Mouse (Mus musculus): ENCODE measurements around the gene Slc22a23. TPM values are rescaled to one million over a fixed set of nuclear protein-coding genes. Genes with fewer than 3 reads are reported as not detected.

Gene Slc22a23
- polyA plus RNA-seq, 1 experiment from 2014 or later: 7.8 TPM

DNA sequence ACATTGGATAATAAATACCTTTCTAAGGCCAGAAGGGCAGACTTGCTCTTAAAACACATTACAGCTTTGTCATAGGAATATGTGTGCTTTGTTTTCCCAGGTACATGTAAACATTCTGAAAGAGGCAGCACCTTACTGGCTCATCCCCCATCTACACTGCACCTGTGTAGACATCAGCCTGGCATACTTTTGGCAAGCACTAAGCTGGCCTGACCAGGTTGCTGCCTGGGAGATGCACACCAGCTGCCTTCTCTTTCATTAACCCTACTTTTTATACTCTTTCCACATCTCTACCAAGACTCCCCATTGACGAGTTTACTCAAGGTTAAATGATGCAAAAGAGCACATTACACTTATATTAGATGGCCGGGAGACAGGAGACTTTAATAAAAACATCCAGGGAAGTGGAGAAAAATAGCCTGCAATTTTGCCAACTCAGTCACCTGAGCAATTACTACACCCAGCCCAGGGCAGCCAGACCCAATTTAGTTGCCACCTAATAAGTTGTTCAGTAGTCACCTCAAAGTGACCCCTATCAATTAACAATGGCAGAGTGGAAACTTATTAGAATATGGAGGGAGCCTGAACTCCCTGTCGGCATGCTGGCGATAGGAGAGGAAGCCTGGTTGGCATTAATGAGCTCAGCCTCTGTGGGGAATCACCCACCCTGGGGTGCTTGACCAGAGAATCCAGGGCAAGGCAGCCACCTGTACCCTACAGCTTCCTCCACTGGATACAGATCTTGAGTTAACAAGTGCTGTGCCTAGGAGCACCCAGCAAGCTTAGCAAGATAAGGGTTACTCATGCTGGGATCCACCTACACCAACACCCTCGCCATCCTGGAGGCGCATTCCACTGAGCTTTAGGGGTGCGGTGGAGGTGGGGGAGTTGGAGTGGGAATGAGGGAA is 37.0 kb downstream of the Slc22a23 start:
- Histone ChIP-seq H3K4me1 (ENCODE audit: control insufficient read depth in 2 of 2, insufficient read depth in 2 of 2, low read length in 2 of 2) (peaks cover 2 to 3% of the 10 kb centered on the region in 2 experiments; a peak in 1 of 4 replicates), H3K27me3 (ENCODE audit: control insufficient read depth, insufficient read depth, low read length) (no peaks in the 10 kb centered on the region), H3K4me3 (ENCODE audit: control insufficient read depth in 1 of 2, insufficient read depth in 1 of 2, low read depth in 1 of 2, low read length in 2 of 2) (no peak overlapping the region), H3K4me2 (ENCODE audit: low read length) (no peak overlapping the region), H3K36me3 (ENCODE audit: control insufficient read depth, insufficient read depth, low read length) (no peaks in the 10 kb centered on the region), H3K9me3 (ENCODE audit: control insufficient read depth, low read length) (no peaks in the 10 kb centered on the region), H3K27ac (replicated peaks in 1 of 2; ENCODE audit: control insufficient read depth in 1 of 2, insufficient read depth in 1 of 2, low read depth in 2 of 2, low read length in 2 of 2) (no peak overlapping the region), H3K9ac (ENCODE audit: low read length) (no peak overlapping the region)
- no peak for ATAC-seq (ENCODE audit: insufficient number of reproducible peaks, insufficient read depth, low FRiP score, low read depth)
- 70% methylated on average over 7 of the region's 7 CpGs for WGBS

DNA sequence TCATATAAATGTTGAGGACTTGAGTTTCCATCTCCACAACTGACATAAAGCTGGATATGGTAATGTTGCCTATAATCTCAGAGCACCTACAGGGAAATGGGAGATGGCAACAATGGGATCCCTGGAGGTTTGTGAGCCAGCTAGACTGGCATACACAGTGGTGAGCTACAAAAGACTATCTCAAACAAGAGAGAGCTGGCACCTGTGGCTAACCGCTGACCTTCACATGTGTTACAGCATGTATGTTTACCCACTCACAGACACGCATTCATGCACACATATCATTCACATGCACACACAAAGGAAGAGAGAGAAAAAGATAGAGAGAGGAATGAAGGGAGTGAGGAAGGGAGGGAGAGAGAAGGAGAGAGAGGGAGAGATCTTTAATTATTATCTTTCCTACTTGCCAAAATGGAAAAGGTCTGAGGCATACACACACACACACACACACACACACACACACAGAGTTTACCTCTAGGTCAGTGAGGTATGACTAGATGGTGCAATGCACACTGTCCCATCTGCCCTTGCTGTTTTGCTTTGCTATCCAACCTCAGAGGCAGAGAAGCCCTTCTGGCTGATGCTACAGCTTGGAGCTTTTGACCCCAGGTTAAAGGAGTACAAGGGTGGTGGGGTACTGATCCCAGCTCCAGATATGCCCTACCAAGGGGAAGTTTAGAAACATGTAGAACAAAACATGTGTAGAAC is 38.9 kb downstream of the Slc22a23 start:
- Histone ChIP-seq H3K9me3 (ENCODE audit: control insufficient read depth, low read length) (no peaks in the 10 kb centered on the region), H3K4me3 (ENCODE audit: control insufficient read depth in 1 of 2, insufficient read depth in 1 of 2, low read depth in 1 of 2, low read length in 2 of 2) (no peak overlapping the region), H3K9ac (ENCODE audit: low read length) (no peak overlapping the region), H3K36me3 (ENCODE audit: control insufficient read depth, insufficient read depth, low read length) (no peaks in the 10 kb centered on the region), H3K4me1 (ENCODE audit: control insufficient read depth in 2 of 2, insufficient read depth in 2 of 2, low read length in 2 of 2) (peaks cover 0 to 2% of the 10 kb centered on the region in 2 experiments; a peak in 1 of 4 replicates), H3K27ac (replicated peaks in 1 of 2; ENCODE audit: control insufficient read depth in 1 of 2, insufficient read depth in 1 of 2, low read depth in 2 of 2, low read length in 2 of 2) (no peak overlapping the region), H3K27me3 (ENCODE audit: control insufficient read depth, insufficient read depth, low read length) (no peaks in the 10 kb centered on the region), H3K4me2 (ENCODE audit: low read length) (no peak overlapping the region)
- WGBS: 93% methylated on average over 2 of the region's 2 CpGs
- no peak for ATAC-seq (ENCODE audit: insufficient number of reproducible peaks, insufficient read depth, low FRiP score, low read depth)

DNA sequence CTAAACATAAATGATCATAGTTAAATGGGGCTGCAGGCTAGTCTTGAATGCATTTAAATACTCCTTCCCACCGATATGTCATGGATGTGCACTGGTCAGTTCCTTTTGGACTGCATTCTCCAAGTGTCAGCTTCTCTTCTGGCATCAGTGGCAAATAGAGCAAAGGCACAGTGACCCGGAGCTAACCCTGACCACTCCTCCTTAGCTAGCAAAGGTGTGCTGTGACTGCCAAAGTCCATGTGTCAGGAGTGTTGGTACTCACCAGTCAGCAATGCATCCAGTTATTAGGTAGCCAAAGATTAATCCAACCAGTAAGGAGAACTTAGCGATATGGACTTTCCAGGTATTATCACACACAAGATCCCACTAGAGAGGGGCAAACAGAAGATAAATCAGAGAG is 40.1 kb downstream of the Slc22a23 start:
- WGBS: 90% methylated on average over 3 of the region's 3 CpGs
- Histone ChIP-seq H3K9me3 (ENCODE audit: control insufficient read depth, low read length) (no peaks in the 10 kb centered on the region), H3K36me3 (ENCODE audit: control insufficient read depth, insufficient read depth, low read length) (no peaks in the 10 kb centered on the region), H3K4me1 (ENCODE audit: control insufficient read depth in 2 of 2, insufficient read depth in 2 of 2, low read length in 2 of 2) (peaks cover 0 to 2% of the 10 kb centered on the region in 2 experiments; a peak in 1 of 4 replicates), H3K4me3 (ENCODE audit: control insufficient read depth in 1 of 2, insufficient read depth in 1 of 2, low read depth in 1 of 2, low read length in 2 of 2) (no peak overlapping the region), H3K4me2 (ENCODE audit: low read length) (no peak overlapping the region), H3K27ac (replicated peaks in 1 of 2; ENCODE audit: control insufficient read depth in 1 of 2, insufficient read depth in 1 of 2, low read depth in 2 of 2, low read length in 2 of 2) (no peak overlapping the region), H3K27me3 (ENCODE audit: control insufficient read depth, insufficient read depth, low read length) (no peaks in the 10 kb centered on the region), H3K9ac (ENCODE audit: low read length) (no peak overlapping the region)
- no peak for ATAC-seq (ENCODE audit: insufficient number of reproducible peaks, insufficient read depth, low FRiP score, low read depth)

GRCm38 (mm10) chr13:34303386-34304016 is 41.5 kb downstream of the Slc22a23 start:
- Histone ChIP-seq H3K9ac (ENCODE audit: low read length) (no peak overlapping the region), H3K9me3 (ENCODE audit: control insufficient read depth, low read length) (no peaks in the 10 kb centered on the region), H3K4me3 (ENCODE audit: control insufficient read depth in 1 of 2, insufficient read depth in 1 of 2, low read depth in 1 of 2, low read length in 2 of 2) (no peak overlapping the region), H3K27ac (replicated peaks in 1 of 2; ENCODE audit: control insufficient read depth in 1 of 2, insufficient read depth in 1 of 2, low read depth in 2 of 2, low read length in 2 of 2) (no peak overlapping the region), H3K4me1 (ENCODE audit: control insufficient read depth in 2 of 2, insufficient read depth in 2 of 2, low read length in 2 of 2) (peaks cover 0 to 2% of the 10 kb centered on the region in 2 experiments; a peak in 1 of 4 replicates), H3K27me3 (ENCODE audit: control insufficient read depth, insufficient read depth, low read length) (no peaks in the 10 kb centered on the region), H3K4me2 (ENCODE audit: low read length) (no peak overlapping the region), H3K36me3 (ENCODE audit: control insufficient read depth, insufficient read depth, low read length) (0 out of 2 replicates have a peak, but pooled peaks cover 2% of the 10 kb centered on the region)
- no peak for ATAC-seq (ENCODE audit: insufficient number of reproducible peaks, insufficient read depth, low FRiP score, low read depth)
- WGBS: 39% methylated on average over 6 of the region's 6 CpGs

DNA sequence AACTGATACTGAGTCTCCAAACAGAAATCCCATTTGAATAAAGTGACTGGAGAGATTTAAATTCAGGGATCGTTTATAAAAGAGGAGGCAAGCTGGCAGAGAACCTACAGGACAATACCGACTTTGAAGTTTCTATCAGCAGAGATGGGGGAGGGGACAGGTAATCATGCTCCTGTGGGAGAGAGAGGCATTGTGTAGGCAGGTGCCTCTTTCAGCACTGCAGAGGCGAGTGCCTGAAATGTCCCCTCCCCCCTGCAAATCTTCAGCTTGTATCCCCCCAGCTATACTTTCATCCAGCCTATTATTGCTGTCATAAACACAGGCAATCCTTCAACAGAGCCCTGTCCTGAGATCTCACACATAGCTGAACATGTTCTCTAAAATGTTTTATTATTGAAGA is 43.4 kb downstream of the Slc22a23 start:
- H3K4me2 ChIP-seq (ENCODE audit: low read length): no peak overlapping the region
- no peaks in the 10 kb centered on the region for H3K27me3 ChIP-seq (ENCODE audit: control insufficient read depth, insufficient read depth, low read length)
- H3K9me3 ChIP-seq (ENCODE audit: control insufficient read depth, low read length): no peaks in the 10 kb centered on the region
- no peak overlapping the region for H3K9ac ChIP-seq (ENCODE audit: low read length)
- no peak for ATAC-seq (ENCODE audit: insufficient number of reproducible peaks, insufficient read depth, low FRiP score, low read depth)
- H3K4me3 ChIP-seq (ENCODE audit: control insufficient read depth in 1 of 2, insufficient read depth in 1 of 2, low read depth in 1 of 2, low read length in 2 of 2): no peak overlapping the region
- 0 out of 2 replicates have a peak, but pooled peaks cover 12% of the 10 kb centered on the region for H3K36me3 ChIP-seq (ENCODE audit: control insufficient read depth, insufficient read depth, low read length)
- 59% methylated on average over 3 of the region's 3 CpGs for WGBS
- no peak overlapping the region for H3K27ac ChIP-seq (replicated peaks in 1 of 2; ENCODE audit: control insufficient read depth in 1 of 2, insufficient read depth in 1 of 2, low read depth in 2 of 2, low read length in 2 of 2)
- no peaks in the 10 kb centered on the region for H3K4me1 ChIP-seq (ENCODE audit: control insufficient read depth in 2 of 2, insufficient read depth in 2 of 2, low read length in 2 of 2)

GRCm38 (mm10) chr13:34299351-34300333 is 45.3 kb downstream of the Slc22a23 start:
- WGBS: 81% methylated on average over 7 of the region's 7 CpGs
- 0 out of 2 replicates have a peak, but pooled peaks cover 16% of the 10 kb centered on the region for H3K36me3 ChIP-seq (ENCODE audit: control insufficient read depth, insufficient read depth, low read length)
- H3K9me3 ChIP-seq (ENCODE audit: control insufficient read depth, low read length): no peaks in the 10 kb centered on the region
- H3K4me1 ChIP-seq (ENCODE audit: control insufficient read depth in 2 of 2, insufficient read depth in 2 of 2, low read length in 2 of 2): no peaks in the 10 kb centered on the region
- H3K27me3 ChIP-seq (ENCODE audit: control insufficient read depth, insufficient read depth, low read length): no peaks in the 10 kb centered on the region
- H3K9ac ChIP-seq (ENCODE audit: low read length): no peak overlapping the region
- H3K27ac ChIP-seq (replicated peaks in 1 of 2; ENCODE audit: control insufficient read depth in 1 of 2, insufficient read depth in 1 of 2, low read depth in 2 of 2, low read length in 2 of 2): no peak overlapping the region
- no peak overlapping the region for H3K4me3 ChIP-seq (ENCODE audit: control insufficient read depth in 1 of 2, insufficient read depth in 1 of 2, low read depth in 1 of 2, low read length in 2 of 2)
- H3K4me2 ChIP-seq (ENCODE audit: low read length): no peak overlapping the region
- no peak for ATAC-seq (ENCODE audit: insufficient number of reproducible peaks, insufficient read depth, low FRiP score, low read depth)
